Mouse (Mus musculus) embryo, embryonic 11 days (tissue): ENCODE results near the gene Espn.

Experiments used
- DNase-seq: peaks from one replicate; pipeline ENCODE4 v3.0.0-alpha.2; 2015

Espn gene

DNA sequence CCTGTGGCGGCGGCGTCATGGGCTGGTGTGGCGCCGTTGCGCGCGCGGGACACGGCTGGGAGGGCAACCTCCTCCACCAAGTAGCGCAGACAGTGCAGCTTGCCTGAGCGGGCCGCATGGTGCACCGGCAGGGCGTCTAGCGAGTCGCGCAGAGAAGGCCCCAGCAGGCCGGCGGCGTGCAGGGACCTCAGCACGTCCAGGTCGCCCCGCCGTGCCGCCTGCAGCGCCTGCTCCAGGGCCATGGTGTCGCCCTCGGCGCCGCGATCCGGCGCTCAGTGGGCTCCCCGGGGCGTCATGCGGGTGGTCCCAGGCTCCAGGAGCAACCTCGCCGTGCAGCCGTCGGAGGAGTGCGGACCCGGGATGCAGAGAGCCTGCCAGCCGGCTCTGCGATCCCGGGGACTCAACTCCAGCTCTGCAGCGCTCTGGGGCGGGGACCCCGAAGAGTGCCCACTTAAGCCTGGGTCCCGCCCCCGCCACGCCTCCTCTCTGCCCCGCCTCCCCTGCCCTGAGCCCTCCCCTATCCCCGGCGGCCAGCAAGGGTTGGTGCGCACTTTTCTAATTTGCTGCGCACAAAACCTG, at the start of gene Espn:
Gene Espn, minus strand, starts transcription at position 406 of the 579 bp plus-strand sequence.
- peak; percentile 83 for DNase-seq

DNA sequence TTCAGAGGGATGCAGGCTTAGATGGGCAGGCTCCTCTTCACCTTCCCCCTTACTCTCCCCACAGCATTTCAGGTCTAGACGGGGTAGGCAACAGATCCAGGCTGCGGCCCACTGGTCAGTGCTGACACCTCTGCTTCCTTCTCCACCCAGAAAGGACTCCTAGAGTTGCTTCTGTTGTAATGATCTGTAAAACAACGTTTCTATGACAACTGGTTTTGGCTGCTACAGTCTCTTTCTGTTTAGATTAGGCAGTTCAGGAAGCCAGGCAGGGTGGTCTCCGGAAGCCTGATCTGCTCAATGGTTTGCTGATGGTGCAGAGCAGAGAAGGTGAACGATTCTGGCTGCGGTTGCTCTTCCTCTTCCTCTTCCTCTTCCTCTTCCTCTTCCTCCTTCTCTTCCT, 49.3 kb upstream of the Espn start:
- DNase-seq: no peak

GRCm38 (mm10) chr4:152199617-152200016, 47.4 kb upstream of the Espn start:
- no peak for DNase-seq

DNA sequence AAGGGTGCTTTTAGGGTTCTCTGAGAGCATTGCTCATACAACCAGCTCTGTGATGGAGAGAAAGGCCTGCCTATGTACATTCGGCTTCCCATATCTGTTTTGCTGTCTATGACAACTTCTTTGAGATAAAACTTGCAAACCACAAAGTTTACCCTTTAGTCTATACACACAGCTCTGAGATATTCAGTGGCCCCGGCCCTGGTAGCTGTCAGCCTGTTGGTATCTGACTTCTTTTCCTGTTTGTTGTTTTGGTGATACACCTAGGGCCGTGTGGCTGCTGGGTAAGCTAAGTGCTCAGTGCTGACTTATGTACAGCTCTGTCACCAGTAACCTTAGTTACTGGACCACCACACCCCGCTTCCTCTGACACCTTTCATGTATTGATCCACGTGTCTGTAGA, 45.4 kb upstream of the Espn start:
- no peak for DNase-seq

DNA sequence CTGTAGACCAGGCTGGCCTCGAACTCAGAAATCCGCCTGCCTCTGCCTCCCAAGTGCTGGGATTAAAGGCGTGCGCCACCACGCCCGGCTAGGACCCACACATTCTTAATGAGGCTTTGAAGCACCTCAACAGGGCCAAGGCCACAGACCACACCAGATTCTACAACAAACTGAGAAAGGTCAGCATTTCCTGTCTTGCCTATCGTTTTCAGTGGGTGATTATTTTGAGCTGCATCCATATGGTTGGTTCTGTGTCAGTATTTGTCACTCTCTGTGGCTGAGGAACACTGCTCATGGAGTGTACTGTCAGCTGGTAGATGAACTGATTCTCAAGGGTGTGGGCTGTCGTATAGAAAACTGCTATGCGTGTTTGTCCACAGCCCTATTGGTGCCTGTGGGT, 44.1 kb upstream of the Espn start:
- no peak for DNase-seq

DNA sequence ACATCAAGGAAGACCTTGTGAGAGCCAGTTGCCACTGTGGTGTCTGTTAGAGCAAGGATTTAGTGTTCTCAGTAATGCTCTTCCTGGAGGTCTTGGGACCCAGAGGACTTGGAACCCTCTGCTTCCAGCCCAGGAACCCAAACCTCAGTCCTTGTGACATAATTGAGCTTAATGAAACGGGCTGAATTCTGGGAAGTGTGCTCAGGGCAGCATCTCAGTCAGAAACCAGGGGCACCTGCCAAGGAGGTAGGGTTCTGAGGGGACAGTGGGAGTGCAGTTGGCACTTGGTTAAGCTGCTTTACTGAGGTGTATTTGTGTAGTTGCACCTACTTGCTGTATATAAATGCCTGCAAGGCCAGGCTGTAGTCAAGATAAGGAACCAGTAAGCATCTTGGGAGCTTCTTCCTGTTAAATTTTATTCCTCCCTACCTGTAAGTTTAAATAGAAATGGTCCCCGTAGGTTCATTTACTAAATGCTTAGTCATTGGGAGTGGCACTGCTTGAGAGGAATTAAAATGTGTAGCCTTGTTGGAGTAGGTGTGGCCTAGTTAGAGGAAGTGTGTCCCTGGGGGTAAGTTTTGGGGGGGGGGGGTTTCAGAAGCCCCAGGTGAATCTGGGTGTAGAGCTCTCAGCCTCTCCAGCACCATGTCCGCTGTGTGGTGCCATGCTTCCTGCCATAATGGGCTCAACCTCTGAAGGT, 42.5 kb upstream of the Espn start:
- no peak for DNase-seq

- DNase-seq: no peak
These were observed 40.4 kb upstream of the Espn start for GRCm38 (mm10) chr4:152192569-152192968.

DNA sequence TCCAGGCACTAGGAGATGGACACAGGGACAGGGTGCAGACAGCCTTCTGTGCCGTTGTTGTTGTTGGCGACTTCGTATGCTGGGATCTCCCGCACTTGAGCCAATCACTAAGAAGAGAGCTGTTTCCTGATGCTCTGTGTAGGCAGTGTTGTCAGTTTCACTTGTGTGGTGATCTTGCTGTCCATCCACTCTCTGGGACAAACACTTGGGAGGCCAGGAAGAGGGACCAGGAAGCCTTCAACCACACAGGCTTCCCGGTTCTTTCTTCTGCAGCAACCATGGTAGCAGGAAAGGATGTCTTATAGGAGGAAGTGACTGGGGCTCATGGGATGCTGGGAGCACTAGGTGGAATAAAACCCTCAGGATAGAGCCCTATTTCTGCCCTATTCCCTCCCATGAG, 38.5 kb upstream of the Espn start:
- no peak for DNase-seq

DNA sequence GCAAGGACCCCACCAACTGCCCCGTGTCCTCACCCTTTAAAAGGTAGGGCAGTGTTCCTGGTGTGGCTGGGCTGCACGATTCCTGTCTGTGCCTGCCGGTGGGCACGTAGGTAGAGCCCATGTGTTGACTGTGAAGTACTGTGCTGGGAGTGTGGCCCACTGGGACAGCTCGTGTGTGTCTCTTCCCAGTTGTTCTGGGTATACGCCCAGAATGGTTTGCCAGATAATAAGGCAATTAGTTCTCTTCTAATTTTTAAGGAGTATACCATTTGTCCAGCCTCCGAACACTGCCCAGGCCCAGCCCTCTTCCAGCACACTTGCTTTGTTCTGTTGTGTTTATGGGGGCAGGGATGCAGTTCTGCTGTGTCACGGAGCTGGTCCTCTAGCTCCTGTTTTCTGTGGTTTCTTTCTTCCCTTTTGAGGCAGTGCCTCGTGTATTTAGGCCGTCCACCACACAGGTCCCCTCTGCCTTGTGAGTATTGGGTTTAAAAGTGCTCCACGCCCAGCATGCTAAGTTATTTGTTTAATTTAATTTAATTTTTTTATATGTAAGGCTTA, 38.0 kb upstream of the Espn start:
- no peak for DNase-seq

DNA sequence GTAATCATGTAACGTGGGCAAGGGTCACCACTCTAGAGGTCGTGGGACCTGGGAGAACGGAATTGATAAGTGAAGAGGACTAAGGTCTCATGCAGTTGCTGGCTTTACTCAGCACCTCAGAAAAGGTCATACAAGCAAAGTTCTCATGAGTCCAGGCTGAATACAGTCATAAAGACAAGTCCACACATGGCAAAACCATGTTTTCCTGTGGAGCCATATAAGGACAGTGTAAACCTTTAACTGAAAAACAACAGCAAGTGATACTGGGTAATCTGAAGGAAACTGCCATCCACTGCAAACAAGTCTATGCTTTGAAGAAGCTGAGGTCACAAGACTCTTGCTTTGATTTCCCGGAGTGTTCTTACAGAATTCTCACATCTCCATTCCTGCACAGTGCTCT, 37.5 kb upstream of the Espn start:
- no peak for DNase-seq

DNA sequence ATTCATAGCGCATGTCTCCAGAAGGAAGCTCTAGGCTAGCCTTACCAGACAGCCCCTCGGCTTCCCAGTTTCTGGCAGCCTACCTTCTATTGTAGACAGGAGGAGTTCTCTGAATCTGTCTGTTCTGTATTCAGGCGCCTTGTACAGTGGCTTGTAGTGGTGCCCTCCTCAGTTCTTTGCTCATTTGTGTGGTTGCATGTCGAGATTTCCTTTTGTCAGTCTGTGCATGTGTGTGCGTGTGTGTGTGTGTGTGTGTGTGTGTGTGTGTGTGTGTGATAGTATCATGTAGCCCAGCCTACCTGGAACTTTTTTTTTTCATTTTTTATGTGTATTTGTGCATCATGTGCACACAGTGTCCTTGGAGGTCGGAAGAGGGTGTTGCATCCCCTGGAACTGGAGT, 36.9 kb upstream of the Espn start:
- DNase-seq: no peak

- DNase-seq: no peak
These were observed 36.5 kb upstream of the Espn start for GRCm38 (mm10) chr4:152188651-152189050.

DNA sequence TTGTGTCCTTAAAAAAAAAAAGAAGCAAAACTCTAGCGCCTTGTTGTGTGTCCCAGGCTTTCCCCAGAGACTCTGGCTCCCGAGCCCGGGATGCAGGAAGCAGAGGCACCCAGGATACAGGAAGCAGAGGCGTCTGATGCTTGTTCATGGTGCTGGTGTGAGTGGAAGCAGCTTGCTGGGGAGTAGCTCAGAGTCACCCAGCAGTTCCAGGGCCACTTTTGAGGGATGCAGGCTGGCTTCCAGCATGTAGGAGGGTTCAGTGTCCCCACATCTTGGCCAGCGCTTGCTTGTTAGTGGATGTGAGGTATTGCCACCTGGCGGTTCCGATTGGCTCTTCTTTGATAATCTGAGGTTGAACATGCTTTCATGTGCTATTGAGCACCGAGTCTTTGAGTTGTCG, 35.0 kb upstream of the Espn start:
- no peak for DNase-seq

- DNase-seq: peak; percentile 36
These were observed 34.3 kb upstream of the Espn start for GRCm38 (mm10) chr4:152186205-152187082.

DNA sequence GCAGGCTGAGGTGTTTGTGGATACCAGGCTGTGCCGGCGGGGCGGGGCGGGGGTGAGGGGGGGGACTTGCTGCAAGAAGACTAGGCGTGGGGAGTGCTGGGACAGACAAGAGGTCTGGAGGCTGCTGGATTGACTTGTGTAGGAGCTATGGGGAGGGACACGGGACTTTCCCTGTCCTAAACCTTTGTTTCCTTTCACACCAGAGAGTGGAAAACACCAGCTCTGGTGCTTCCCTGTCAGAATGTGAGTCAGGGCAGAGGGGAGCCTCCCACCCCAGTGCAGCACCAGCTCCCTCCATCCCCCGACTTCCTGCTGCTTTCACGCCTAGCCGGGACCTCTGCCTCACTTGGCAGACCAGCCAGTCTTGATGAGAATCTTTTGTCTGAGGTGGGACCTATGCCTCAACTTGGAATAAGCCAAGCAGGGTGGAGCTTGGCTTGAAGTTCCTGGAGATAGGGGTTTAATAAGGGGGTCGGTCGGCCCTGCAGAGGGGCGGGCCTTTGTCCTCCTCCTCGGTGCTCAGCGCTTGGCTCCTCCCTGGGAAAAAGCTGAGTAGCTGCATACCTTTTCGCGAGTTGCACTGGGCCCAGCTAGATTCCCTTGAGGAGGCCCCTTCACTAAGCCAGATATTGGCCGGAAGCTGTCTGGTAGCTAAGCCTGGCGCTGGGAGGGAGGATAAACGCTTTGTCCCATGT, 33.5 kb upstream of the Espn start:
- peak; percentile 73 for DNase-seq

- DNase-seq: peak; percentile 73
These were observed 33.0 kb upstream of the Espn start for GRCm38 (mm10) chr4:152185137-152185509.

DNA sequence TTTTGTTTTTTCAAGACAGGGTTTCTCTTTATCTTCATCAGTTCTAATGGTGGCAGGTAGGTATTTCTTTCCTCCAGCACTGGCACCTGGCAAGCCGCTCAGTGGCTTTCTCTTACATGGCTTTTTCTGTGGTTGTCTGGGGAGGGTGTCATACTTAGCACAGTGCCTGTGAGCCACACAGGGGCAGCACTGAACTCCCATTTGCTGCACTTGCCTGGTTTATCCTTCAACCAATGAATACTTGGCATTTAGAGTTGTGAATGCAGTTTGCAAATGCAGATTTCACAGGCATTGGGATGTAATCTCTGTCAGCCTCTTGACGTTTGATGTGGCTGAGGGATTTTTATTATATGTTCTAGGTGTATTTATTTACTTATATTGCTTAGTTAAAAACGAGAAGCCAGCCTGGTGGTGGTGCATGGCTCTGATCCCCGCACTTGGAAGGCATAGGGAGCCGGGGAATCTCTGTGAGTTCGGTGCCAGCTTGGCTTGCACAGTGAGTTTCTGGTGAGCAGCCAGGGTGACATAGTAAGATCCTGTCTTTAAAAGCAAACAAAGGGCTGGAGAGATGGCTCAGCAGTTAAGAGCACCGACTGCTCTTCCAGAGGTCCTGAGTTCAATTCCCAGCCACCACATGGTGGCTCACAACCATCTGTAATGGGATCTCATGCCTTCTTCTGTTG, 32.3 kb upstream of the Espn start:
- no peak for DNase-seq

- no peak for DNase-seq
These were observed 30.0 kb upstream of the Espn start for GRCm38 (mm10) chr4:152182205-152182604.

DNA sequence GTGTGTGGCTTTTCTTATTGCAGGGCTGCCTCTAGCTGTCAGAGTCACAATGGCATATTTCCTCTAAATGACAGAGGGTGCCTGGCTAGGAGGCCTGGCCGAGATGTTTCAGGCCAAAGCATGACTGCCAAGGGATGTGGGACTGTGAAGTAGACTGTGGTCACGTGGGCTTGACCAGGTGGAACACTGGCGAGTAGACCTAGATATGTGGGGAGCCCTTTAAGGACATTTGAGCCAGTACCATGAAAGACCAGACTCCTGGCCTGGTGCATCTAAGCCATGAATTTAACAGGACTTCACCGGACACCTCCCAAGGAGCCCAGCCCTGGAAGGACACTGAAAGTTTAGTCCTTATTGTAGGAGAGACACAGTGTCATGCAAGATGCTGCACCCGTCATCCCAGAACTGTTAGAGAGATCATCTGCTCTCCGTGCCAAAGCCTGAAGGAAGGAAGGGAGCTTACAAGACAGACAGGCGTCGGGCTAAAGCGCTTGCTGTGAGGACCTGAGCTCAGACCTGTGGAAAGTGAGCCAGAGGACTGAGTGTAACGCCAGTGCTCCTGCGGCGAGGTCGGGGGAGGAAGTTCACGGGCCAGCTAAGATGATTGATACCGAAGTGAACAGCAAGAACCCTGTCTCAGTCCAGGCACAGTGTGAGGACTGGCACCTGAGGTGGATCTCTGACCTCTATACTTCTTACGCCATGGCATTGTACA, 27.9 kb upstream of the Espn start:
- DNase-seq: no peak

GRCm38 (mm10) chr4:152178916-152179705, 26.9 kb upstream of the Espn start:
- no peak for DNase-seq

DNA sequence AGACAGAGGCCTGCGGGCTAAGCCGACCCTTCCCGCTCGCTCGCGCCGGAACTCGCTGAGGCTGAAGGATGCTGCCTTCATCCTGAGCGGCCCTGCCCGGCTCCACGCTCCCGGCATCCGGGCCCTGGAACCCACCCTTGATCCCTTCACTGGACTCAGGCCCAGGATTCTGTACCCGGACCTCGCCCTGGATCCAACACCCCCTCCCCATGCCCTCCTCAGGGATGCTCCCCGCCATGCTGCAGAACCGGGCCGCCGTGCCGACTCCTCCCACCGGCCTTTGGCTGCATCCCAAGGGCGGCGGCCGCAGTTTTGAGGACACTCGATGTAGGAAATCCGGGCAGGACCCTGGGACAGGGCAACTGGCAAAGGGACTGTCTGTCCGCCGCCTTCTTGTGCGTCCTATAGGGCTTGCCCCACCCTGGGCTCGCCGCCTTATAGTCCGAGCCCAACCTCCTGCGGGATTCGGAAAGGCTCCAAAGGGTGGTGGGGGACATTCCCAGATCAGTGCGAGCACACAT, 26.2 kb upstream of the Espn start:
- DNase-seq: peak; percentile 54
